Mouse (Mus musculus) forebrain, embryonic 10.5 days (tissue): ENCODE measurements around the gene Nalcn. TPM values are rescaled to one million over a fixed set of nuclear protein-coding genes. Genes with fewer than 3 reads are reported as not detected.

Source experiments
- DNase-seq: peaks from one replicate; pipeline ENCODE4 v3.0.0-alpha.2; 2017; ENCODE audit warnings: low spot score; ENCODE audit errors: extremely low spot score
- H3K27ac ChIP-seq: fragments of 300-500 bp; sonication (generic); 2 replicates; pipeline ENCODE4 v1.5.1; 2016; ENCODE audit warnings: mild to moderate bottlenecking
- H3K27me3 ChIP-seq: fragments of 300-500 bp; sonication (generic); 2 replicates; pipeline ENCODE4 v1.6.1; 2016; ENCODE audit warnings: mild to moderate bottlenecking; ENCODE audit not compliant: poor library complexity, severe bottlenecking
- H3K36me3 ChIP-seq: fragments of 300-500 bp; sonication (generic); replicated peaks from 2 replicates; pipeline ENCODE4 v1.6.1; 2016; ENCODE audit warnings: mild to moderate bottlenecking, moderate library complexity
- H3K4me1 ChIP-seq: fragments of 300-500 bp; sonication (generic); 2 replicates; pipeline ENCODE4 v1.6.1; 2016
- H3K4me3 ChIP-seq: fragments of 300-500 bp; sonication (generic); 2 replicates; pipeline ENCODE4 v1.5.1; 2016; ENCODE audit warnings: mild to moderate bottlenecking, moderate library complexity
- H3K9me3 ChIP-seq: fragments of 300-500 bp; sonication (generic); 2 replicates; pipeline ENCODE4 v1.6.1; 2016; ENCODE audit warnings: mild to moderate bottlenecking, moderate library complexity
- WGBS: fragments of 180-500 bp; shearing (Covaris S2); methylation state at CpG from one replicate; pipeline ENCODE4 v1.1.7; 2016; 5-methylcytosine and 5-hydroxymethylcytosine counted together
- polyA plus RNA-seq: library from polyadenylated mRNA; unstranded; fragments of >200 nt; fragmentation: Nextera tagmentation; extraction: Ambion mirVana; gene quantifications from 2 replicates; pipeline ENCODE4 v1.2.1, GENCODE M21; 2016

The Nalcn gene
- polyA plus RNA-seq, 1 experiment from 2014 or later = 1.8 TPM

GRCm38 (mm10) chr14:123240738-123241137, 386.2 kb downstream of the Nalcn start:
- Histone ChIP-seq H3K36me3 (no peaks in the 10 kb centered on the region), H3K9me3 (no peaks in the 10 kb centered on the region), H3K27me3 (no peaks in the 10 kb centered on the region), H3K4me3 (no peak overlapping the region), H3K27ac (no peak overlapping the region), H3K4me1 (no peaks in the 10 kb centered on the region)
- no peak for DNase-seq
- WGBS = 78% methylated on average over 1 of the region's 1 CpGs

GRCm38 (mm10) chr14:123239945-123240344, 387.0 kb downstream of the Nalcn start:
- H3K27ac ChIP-seq = no peak overlapping the region
- no peaks in the 10 kb centered on the region for H3K27me3 ChIP-seq
- H3K4me1 ChIP-seq = no peaks in the 10 kb centered on the region
- WGBS = 21% methylated on average over 2 of the region's 2 CpGs
- H3K9me3 ChIP-seq = no peaks in the 10 kb centered on the region
- no peaks in the 10 kb centered on the region for H3K36me3 ChIP-seq
- no peak overlapping the region for H3K4me3 ChIP-seq
- DNase-seq = no peak

- no peak overlapping the region for H3K4me3 ChIP-seq
- no peaks in the 10 kb centered on the region for H3K36me3 ChIP-seq
- no peaks in the 10 kb centered on the region for H3K4me1 ChIP-seq
- no peak for DNase-seq
- H3K9me3 ChIP-seq = no peaks in the 10 kb centered on the region
- 67% methylated on average over 2 of the region's 2 CpGs for WGBS
- H3K27me3 ChIP-seq = no peaks in the 10 kb centered on the region
- H3K27ac ChIP-seq = no peak overlapping the region
These were observed 389.9 kb downstream of the Nalcn start for GRCm38 (mm10) chr14:123237002-123237401.

GRCm38 (mm10) chr14:123232630-123233206, 394.2 kb downstream of the Nalcn start:
- no peaks in the 10 kb centered on the region for H3K4me1 ChIP-seq
- DNase-seq = no peak
- H3K27me3 ChIP-seq = no peaks in the 10 kb centered on the region
- no peak overlapping the region for H3K4me3 ChIP-seq
- no peaks in the 10 kb centered on the region for H3K9me3 ChIP-seq
- no peak overlapping the region for H3K27ac ChIP-seq
- H3K36me3 ChIP-seq = no peaks in the 10 kb centered on the region

Other genes starting within 250 kb of the Nalcn start
- gene Itgbl1, start 32.8 kb upstream of the Nalcn start, polyA plus RNA-seq = 0.15 and 0.19 TPM in 2 replicates